Mouse (Mus musculus) midbrain, embryonic 13.5 days (tissue): ENCODE measurements around the gene Max. TPM values are rescaled to one million over a fixed set of nuclear protein-coding genes. Genes with fewer than 3 reads are reported as not detected.

ENCODE experiments used
- ATAC-seq: fragments of 200-750 bp; cut with Nextera tagmentation; 2 replicates; pipeline ENCODE4 v1.8.0; 2017; ENCODE audit warnings: mild to moderate bottlenecking, moderate TSS enrichment, moderate library complexity
- H3K27ac ChIP-seq: fragments of 300-500 bp; sonication (generic); 2 replicates; pipeline ENCODE4 v1.5.1; 2015; ENCODE audit warnings: inconsistent platforms, mild to moderate bottlenecking, moderate library complexity
- H3K27me3 ChIP-seq: fragments of 300-500 bp; sonication (generic); 2 replicates; pipeline ENCODE4 v1.6.1; 2015; ENCODE audit warnings: mild to moderate bottlenecking, inconsistent platforms
- H3K36me3 ChIP-seq: fragments of 300-500 bp; sonication (generic); 2 replicates; pipeline ENCODE4 v1.6.1; 2015; ENCODE audit warnings: mild to moderate bottlenecking, inconsistent platforms
- H3K4me1 ChIP-seq: fragments of 300-500 bp; sonication (generic); replicated peaks from 2 replicates; pipeline ENCODE4 v1.6.1; 2015; ENCODE audit warnings: inconsistent platforms
- H3K4me2 ChIP-seq: fragments of 300-500 bp; sonication (generic); replicated peaks from 2 replicates; pipeline ENCODE4 v1.6.1; 2015; ENCODE audit warnings: moderate library complexity, mild to moderate bottlenecking, inconsistent platforms
- H3K4me3 ChIP-seq: fragments of 300-500 bp; sonication (generic); replicated peaks from 2 replicates; pipeline ENCODE4 v1.5.1; 2015; ENCODE audit warnings: mild to moderate bottlenecking, inconsistent platforms
- H3K9ac ChIP-seq: fragments of 300-500 bp; sonication (generic); replicated peaks from 2 replicates; pipeline ENCODE4 v1.6.1; 2015; ENCODE audit warnings: mild to moderate bottlenecking, inconsistent platforms
- H3K9me3 ChIP-seq: fragments of 300-500 bp; sonication (generic); 2 replicates; pipeline ENCODE4 v1.6.1; 2016; ENCODE audit warnings: mild to moderate bottlenecking, inconsistent platforms
- WGBS: fragments of 180-500 bp; shearing (Covaris S2); methylation state at CpG from one replicate; pipeline ENCODE4 v1.1.7; 2015; 5-methylcytosine and 5-hydroxymethylcytosine counted together
- polyA plus RNA-seq: library from polyadenylated mRNA; unstranded; fragments of >200 nt; fragmentation: Nextera tagmentation; extraction: Ambion mirVana; gene quantifications from 2 replicates; pipeline ENCODE4 v1.2.1, GENCODE M21; 2015

The Max gene
- polyA plus RNA-seq, 1 experiment from 2014 or later, result 18.5 TPM

GRCm38 (mm10) chr12:76950330-76950729, 11.7 kb downstream of the Max start:
- 92% methylated on average over 5 of the region's 5 CpGs for WGBS
- Histone ChIP-seq H3K36me3 (peaks cover 84% of the 10 kb centered on the region), H3K27me3 (no peaks in the 10 kb centered on the region), H3K9ac (no peak overlapping the region), H3K27ac (no peak overlapping the region), H3K4me2 (no peak overlapping the region), H3K9me3 (no peaks in the 10 kb centered on the region), H3K4me3 (no peak overlapping the region), H3K4me1 (no peaks in the 10 kb centered on the region)
- ATAC-seq, result no peak

DNA sequence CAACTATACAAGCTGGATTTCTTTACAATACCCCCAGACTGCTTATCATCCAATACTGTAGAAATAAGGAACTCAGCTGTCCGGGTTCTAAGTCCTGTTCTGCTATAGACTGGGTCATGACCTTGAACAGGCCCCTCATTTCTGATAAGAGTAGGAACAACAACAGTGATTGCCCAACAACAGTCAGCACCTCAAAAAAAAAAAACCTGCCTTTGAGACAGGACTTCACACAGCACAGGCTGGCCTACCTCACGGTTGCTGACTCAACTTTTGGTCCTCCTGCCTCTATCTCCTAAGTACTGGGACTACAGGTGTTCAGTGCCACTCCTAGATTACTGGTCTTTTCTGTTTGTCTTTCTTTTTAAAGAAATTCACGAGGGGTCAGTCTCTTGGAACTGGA, 13.2 kb downstream of the Max start:
- Histone ChIP-seq H3K9me3 (no peaks in the 10 kb centered on the region), H3K27me3 (no peaks in the 10 kb centered on the region), H3K4me3 (no peak overlapping the region), H3K36me3 (peaks cover 91% of the 10 kb centered on the region), H3K27ac (no peak overlapping the region), H3K9ac (no peak overlapping the region), H3K4me1 (no peaks in the 10 kb centered on the region), H3K4me2 (no peak overlapping the region)
- ATAC-seq, result no peak
- 95% methylated on average over 3 of the region's 3 CpGs for WGBS

DNA sequence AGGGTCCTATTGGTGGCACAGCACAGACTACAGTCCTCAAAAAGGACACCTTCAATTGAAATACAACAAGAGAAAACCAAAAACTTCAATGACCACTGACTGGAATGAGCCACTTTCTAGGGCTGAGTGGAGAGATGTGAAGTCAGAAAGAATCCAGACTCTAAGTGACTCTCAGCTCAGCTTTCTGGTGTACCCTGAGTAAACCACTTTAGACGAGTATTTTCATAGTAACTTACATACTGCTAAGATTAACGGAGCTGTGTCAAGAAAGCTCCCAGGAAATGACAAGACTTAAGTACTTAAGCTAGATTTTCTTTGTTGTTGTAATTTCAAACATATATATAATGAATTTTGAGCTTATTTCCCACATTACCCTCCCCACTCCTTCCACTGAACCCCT, 13.8 kb downstream of the Max start:
- no peak overlapping the region for H3K9ac ChIP-seq
- no peaks in the 10 kb centered on the region for H3K4me1 ChIP-seq
- no peak overlapping the region for H3K27ac ChIP-seq
- H3K27me3 ChIP-seq, result no peaks in the 10 kb centered on the region
- H3K9me3 ChIP-seq, result no peaks in the 10 kb centered on the region
- H3K36me3 ChIP-seq, result peaks cover 92% of the 10 kb centered on the region
- H3K4me2 ChIP-seq, result no peak overlapping the region
- H3K4me3 ChIP-seq, result no peak overlapping the region
- no peak for ATAC-seq
- WGBS, result 99% methylated on average over 2 of the region's 2 CpGs

DNA sequence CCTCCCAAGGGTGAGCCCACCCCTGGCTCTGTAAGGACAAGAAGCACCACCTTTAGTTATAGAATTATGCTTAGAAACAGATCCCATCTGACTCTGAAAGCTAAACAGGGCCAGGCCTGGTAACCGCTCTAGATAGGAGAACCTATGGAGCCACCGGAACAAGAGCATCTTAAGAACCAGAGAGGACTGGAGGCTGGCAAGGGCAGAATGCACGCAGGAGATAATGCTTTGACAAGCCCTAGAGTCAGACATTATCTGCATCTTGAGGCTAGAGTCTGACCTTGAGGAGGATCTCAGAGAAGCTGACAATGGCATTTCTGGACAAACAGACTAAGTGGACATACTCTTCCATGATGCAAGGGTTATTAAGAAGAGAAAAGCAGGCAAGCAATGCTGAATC, 14.5 kb downstream of the Max start:
- no peak overlapping the region for H3K4me2 ChIP-seq
- H3K9me3 ChIP-seq, result no peaks in the 10 kb centered on the region
- H3K27ac ChIP-seq, result no peak overlapping the region
- H3K4me3 ChIP-seq, result no peak overlapping the region
- H3K27me3 ChIP-seq, result no peaks in the 10 kb centered on the region
- H3K4me1 ChIP-seq, result no peaks in the 10 kb centered on the region
- ATAC-seq, result no peak
- WGBS, result 94% methylated on average over 3 of the region's 3 CpGs
- peaks cover 91% of the 10 kb centered on the region for H3K36me3 ChIP-seq
- H3K9ac ChIP-seq, result no peak overlapping the region

DNA sequence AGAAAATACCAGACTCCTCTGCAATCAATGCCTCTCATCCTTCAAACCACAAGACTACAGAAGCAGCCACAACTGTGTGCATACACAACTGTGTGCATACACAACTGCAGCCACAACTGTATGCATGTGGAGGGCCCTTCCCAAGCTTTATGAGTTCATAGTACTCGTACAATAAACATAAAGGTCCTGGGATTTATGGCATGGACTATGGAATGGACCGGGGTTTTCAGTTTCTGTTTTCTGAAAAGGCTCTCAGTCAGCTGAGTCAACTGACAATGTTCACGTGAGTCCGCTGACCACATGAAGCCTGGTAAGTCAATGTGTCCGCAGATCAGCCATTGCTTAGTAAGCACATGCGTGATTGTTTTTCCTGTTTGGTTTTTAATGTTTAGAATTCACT, 18.5 kb downstream of the Max start:
- Histone ChIP-seq H3K4me1 (no peaks in the 10 kb centered on the region), H3K4me2 (no peak overlapping the region), H3K27me3 (no peaks in the 10 kb centered on the region), H3K4me3 (no peak overlapping the region), H3K27ac (no peak overlapping the region), H3K9me3 (no peaks in the 10 kb centered on the region), H3K36me3 (peaks cover 96% of the 10 kb centered on the region), H3K9ac (no peak overlapping the region)
- WGBS, result 93% methylated on average over 6 of the region's 6 CpGs
- ATAC-seq, result no peak

DNA sequence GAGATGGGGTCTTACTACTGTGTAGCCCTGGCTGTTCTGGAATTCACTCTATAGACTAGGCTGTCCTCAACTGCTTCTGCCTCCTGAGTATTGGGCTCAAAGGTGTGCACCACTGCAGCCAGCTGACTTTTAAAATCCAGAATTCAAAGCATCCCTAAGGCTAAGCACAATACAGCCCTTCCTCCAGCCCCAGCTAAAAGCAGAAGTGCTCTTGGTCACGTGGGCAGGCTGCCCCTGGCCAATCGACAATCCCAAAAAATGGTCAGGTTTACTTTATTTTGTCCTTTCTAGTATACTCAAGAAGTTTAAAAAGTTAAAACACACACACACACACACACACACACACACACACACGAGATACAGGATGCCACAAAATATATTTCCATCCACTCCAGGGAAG, 19.0 kb downstream of the Max start:
- H3K9ac ChIP-seq, result no peak overlapping the region
- H3K36me3 ChIP-seq, result peaks cover 96% of the 10 kb centered on the region
- ATAC-seq, result no peak
- 83% methylated on average over 3 of the region's 3 CpGs for WGBS
- H3K27ac ChIP-seq, result no peak overlapping the region
- H3K4me1 ChIP-seq, result no peaks in the 10 kb centered on the region
- H3K27me3 ChIP-seq, result no peaks in the 10 kb centered on the region
- H3K4me3 ChIP-seq, result no peak overlapping the region
- H3K4me2 ChIP-seq, result no peak overlapping the region
- no peaks in the 10 kb centered on the region for H3K9me3 ChIP-seq

DNA sequence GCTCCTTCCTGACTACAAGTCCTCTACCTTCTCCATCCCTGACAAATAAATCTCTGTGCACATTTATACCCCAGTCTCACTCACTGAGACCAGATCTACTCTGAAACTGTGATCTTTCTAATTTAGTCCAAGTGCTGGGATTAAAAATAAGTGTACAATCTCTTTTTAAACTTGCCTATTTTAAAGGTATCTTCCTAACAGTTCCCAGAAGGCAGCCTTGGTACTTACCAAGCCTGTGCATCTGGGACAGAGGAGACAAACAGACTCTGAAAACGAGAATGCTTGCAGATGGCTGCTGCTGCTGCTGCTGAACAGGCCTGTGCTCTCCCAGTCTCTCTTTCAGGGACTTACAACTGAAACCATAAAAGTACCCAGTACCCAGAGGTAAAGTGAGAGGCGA, 19.5 kb downstream of the Max start:
- Histone ChIP-seq H3K9me3 (no peaks in the 10 kb centered on the region), H3K36me3 (peaks cover 95% of the 10 kb centered on the region), H3K27me3 (no peaks in the 10 kb centered on the region), H3K4me2 (no peak overlapping the region), H3K4me1 (no peaks in the 10 kb centered on the region), H3K27ac (no peak overlapping the region), H3K4me3 (no peak overlapping the region), H3K9ac (no peak overlapping the region)
- WGBS, result 83% methylated on average over 2 of the region's 2 CpGs
- ATAC-seq, result no peak

- H3K27me3 ChIP-seq, result no peaks in the 10 kb centered on the region
- no peaks in the 10 kb centered on the region for H3K9me3 ChIP-seq
- no peaks in the 10 kb centered on the region for H3K4me1 ChIP-seq
- H3K4me2 ChIP-seq, result no peak overlapping the region
- no peak overlapping the region for H3K27ac ChIP-seq
- 63% methylated on average over 2 of the region's 2 CpGs for WGBS
- H3K4me3 ChIP-seq, result no peak overlapping the region
- ATAC-seq, result no peak
- no peak overlapping the region for H3K9ac ChIP-seq
- H3K36me3 ChIP-seq, result peaks cover 96% of the 10 kb centered on the region
Observed at GRCm38 (mm10) chr12:76941524-76941923, 20.5 kb downstream of the Max start.

GRCm38 (mm10) chr12:76938013-76938412, 24.0 kb downstream of the Max start:
- Histone ChIP-seq H3K9ac (no peak overlapping the region), H3K4me1 (no peaks in the 10 kb centered on the region), H3K27me3 (no peaks in the 10 kb centered on the region), H3K4me2 (no peak overlapping the region), H3K9me3 (no peaks in the 10 kb centered on the region), H3K4me3 (no peak overlapping the region), H3K27ac (no peak overlapping the region), H3K36me3 (peaks cover 78% of the 10 kb centered on the region)
- 90% methylated on average over 6 of the region's 6 CpGs for WGBS
- no peak for ATAC-seq

DNA sequence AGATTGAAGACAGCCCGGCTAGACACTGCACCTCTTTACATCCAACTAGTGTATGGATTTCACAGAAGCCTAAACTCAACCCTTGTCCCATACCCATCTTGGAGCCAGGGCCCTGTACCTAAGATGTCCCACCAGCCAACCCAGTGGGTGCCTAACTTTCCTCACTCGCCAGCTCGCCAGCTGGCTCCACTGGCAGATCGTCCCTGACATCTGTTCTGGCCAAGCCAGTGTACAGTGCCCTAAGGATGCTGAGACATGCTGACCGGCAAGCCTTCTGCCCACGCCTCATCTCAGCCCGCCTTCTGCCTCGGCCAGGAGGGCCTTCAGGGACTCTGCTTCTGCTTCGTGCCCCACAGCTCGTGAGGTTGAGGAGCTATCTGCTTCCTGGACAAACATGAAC, 25.8 kb downstream of the Max start:
- Histone ChIP-seq H3K27ac (no peak overlapping the region), H3K4me2 (no peak overlapping the region), H3K9me3 (no peaks in the 10 kb centered on the region), H3K4me3 (no peak overlapping the region), H3K36me3 (peaks cover 68% of the 10 kb centered on the region), H3K4me1 (no peaks in the 10 kb centered on the region), H3K27me3 (no peaks in the 10 kb centered on the region), H3K9ac (no peak overlapping the region)
- 95% methylated on average over 10 of the region's 10 CpGs for WGBS
- ATAC-seq, result no peak

- no peak overlapping the region for H3K4me3 ChIP-seq
- no peak for ATAC-seq
- H3K9me3 ChIP-seq, result no peaks in the 10 kb centered on the region
- H3K36me3 ChIP-seq, result peaks cover 51% of the 10 kb centered on the region
- H3K4me2 ChIP-seq, result no peak overlapping the region
- H3K27me3 ChIP-seq, result no peaks in the 10 kb centered on the region
- WGBS, result 97% methylated on average over 3 of the region's 3 CpGs
- no peak overlapping the region for H3K27ac ChIP-seq
- H3K4me1 ChIP-seq, result no peaks in the 10 kb centered on the region
- no peak overlapping the region for H3K9ac ChIP-seq
Observed at GRCm38 (mm10) chr12:76934438-76934837, 27.6 kb downstream of the Max start.

DNA sequence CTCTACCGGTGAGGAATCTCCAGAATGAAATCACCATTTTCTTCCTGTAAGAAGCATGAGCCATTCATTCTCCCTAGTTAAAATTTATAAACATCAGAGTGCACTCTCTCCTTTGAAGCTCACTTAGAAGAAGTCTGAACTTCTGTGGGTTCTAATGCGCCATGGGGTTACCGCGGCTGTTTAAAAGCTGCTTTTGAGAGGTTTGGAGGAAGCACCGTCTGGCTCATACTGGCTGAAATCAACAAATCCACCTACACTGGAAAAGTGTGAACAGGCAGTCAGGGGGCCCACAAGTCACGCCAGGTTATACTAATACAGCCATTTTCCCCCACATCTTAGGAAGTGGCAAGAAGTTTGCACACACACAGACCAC, 29.3 kb downstream of the Max start:
- WGBS, result 88% methylated on average over 6 of the region's 6 CpGs
- Histone ChIP-seq H3K4me3 (no peak overlapping the region), H3K36me3 (peaks cover 33% of the 10 kb centered on the region), H3K27me3 (no peaks in the 10 kb centered on the region), H3K9ac (no peak overlapping the region), H3K27ac (no peak overlapping the region), H3K4me2 (no peak overlapping the region), H3K4me1 (no peaks in the 10 kb centered on the region), H3K9me3 (no peaks in the 10 kb centered on the region)
- no peak for ATAC-seq

GRCm38 (mm10) chr12:76931739-76932687, 30.0 kb downstream of the Max start:
- H3K9me3 ChIP-seq, result no peaks in the 10 kb centered on the region
- no peak overlapping the region for H3K4me3 ChIP-seq
- no peaks in the 10 kb centered on the region for H3K27me3 ChIP-seq
- H3K36me3 ChIP-seq, result peaks cover 28% of the 10 kb centered on the region
- no peak for ATAC-seq
- no peak overlapping the region for H3K27ac ChIP-seq
- H3K4me1 ChIP-seq, result no peaks in the 10 kb centered on the region
- H3K4me2 ChIP-seq, result no peak overlapping the region
- 86% methylated on average over 14 of the region's 14 CpGs for WGBS
- H3K9ac ChIP-seq, result no peak overlapping the region
